Mouse (Mus musculus): ENCODE data around the gene Brd3. TPM values are rescaled to one million over a fixed set of nuclear protein-coding genes. Genes with fewer than 3 reads are reported as not detected.

Gene Brd3
- polyA plus RNA-seq, 1 experiment from 2014 or later: 128 TPM

Small RNAs within 50 kb of the gene (microRNA-seq; reads per million reads assigned to microRNA genes)
- gene Gm24049 (not detected), gene Mir7578 (not detected)

Other genes starting within 250 kb of the Brd3 start
- 8.0 and 8.5 TPM in 2 replicates for gene Vav2, start 80.6 kb downstream of the Brd3 start, polyA plus RNA-seq (2016; fragmentation: Nextera tagmentation; extraction: Ambion mirVana)
- 10.7 and 11.5 TPM in 2 replicates for gene Brd3os, start 65.3 kb downstream of the Brd3 start, polyA plus RNA-seq (2016; fragmentation: Nextera tagmentation; extraction: Ambion mirVana)
- 72.1 and 73.5 TPM in 2 replicates for gene Wdr5, start 7.5 kb upstream of the Brd3 start, polyA plus RNA-seq (2016; fragmentation: Nextera tagmentation; extraction: Ambion mirVana)
- 15.3 and 15.7 TPM in 2 replicates for gene Rxra, start 168.8 kb upstream of the Brd3 start, polyA plus RNA-seq (2016; fragmentation: Nextera tagmentation; extraction: Ambion mirVana)

All from limb, embryonic 12.5 days (tissue).